Mouse (Mus musculus): ENCODE results near the gene Nop16.

DNA sequence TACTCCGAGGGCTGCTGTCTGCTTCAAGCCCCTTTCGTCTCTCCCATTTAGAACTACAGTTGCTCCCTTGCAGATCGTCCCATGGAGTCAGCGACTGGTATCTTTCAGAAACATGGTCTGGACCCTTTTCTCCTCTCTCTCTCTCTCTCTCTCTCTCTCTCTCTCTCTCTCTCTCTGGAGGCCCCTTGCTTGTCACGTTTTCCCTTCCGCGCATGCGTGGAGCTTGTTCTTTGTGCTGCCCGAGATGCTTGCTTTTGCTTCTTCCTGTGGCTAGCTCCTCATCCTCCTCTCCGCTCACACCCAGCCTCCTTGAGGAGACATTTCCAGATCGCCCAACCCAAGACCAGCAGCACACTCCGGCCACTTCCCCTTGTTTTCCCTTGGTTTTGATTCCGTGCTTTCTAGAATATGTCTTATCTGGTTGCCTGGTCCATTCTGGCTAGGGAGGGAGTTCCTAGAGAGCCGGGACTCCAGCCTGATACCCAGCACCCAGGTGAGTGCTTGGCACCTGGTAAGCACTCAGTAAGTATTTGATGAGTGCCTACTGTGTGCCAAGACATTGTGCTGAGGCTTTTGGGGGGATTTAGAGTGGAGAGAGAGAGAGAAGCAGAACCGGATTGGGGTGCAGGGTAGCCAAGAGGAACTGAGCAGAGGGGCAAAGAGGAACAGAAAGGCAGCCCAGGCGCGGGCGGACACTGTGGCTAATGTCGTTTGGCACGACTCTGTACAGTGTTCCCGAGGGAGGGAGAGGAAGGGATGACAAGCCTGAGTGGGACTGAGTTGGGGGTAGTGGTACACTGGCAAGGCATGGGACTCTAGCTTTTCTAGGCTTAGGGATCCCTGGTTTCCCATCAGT, 12.0 kb downstream of the Nop16 start:
- TF ChIP-seq POLR2A (IDR thresholded peaks at IDR 0.05; ENCODE audit: insufficient read depth, low read length) (no peak), EP300 (IDR thresholded peaks at IDR 0.05; ENCODE audit: insufficient read depth, low read depth, low read length) (no peak), CTCF (IDR thresholded peaks at IDR 0.05; ENCODE audit: low read depth, low read length) (no peak)

Data from ES-Bruce4 (cell line).